In the genomic region with DNA sequence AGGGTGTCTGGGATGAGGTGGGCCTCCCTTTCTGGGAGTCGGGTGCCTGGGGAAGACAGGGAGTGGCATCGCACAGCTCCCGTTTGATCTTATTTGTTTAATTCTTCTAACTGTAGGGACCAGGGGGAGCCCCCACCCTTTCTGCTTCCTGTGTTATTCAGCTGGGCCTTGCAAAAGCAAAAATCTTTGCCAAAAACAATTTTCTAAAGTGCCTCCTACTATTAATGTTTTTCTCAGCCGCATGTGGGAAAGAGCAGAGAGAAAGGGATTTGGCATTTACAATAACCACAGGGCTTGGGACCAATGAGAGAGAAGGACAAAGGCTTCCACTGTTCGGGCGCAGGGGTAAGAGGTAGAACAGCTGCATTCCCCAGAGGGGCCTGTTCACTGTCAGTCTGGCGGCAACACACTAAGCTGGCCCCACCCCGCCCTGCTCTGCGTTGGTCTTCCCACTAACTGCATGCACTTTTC, we compare ENCODE assay signal across 8 mouse cellular contexts. TPM values are rescaled to one million over a fixed set of nuclear protein-coding genes. Genes with fewer than 3 reads are reported as not detected.
A peak's percentile ranks its signal among the peaks of the same experiment; 100 is the strongest.
DNase-seq lines count a peak whose midpoint lies in the region; ATAC-seq and TF ChIP-seq lines count a peak whose summit lies in the region.

No protein-coding gene starts in this region.

- no peak overlapping the region for H3K4me2 ChIP-seq in embryonic facial prominence, embryonic 11.5 days (ENCODE audit: low read depth, low read length)
- no peak overlapping the region for H3K4me2 ChIP-seq in midbrain, embryonic 11.5 days
- no peak overlapping the region for H3K4me2 ChIP-seq in stomach, postnatal 0 days (replicated peaks; ENCODE audit: low read depth)

- TF ChIP-seq EP300 in stomach, postnatal 0 days (optimal IDR thresholded peaks at IDR 0.05) = no peak

- H3K4me1 ChIP-seq in embryonic facial prominence, embryonic 11.5 days (ENCODE audit: control insufficient read depth, insufficient read depth, low read length) = no peaks in the 10 kb centered on the region
- peaks cover 27% of the 10 kb centered on the region for H3K4me1 ChIP-seq in heart, embryonic 10.5 days
- peaks cover 7% of the 10 kb centered on the region for H3K4me1 ChIP-seq in midbrain, embryonic 11.5 days (ENCODE audit: control insufficient read depth, insufficient read depth, low read length)
- H3K4me1 ChIP-seq in stomach, postnatal 0 days (replicated peaks; ENCODE audit: control insufficient read depth, insufficient read depth) = peaks cover 13% of the 10 kb centered on the region

- H3K36me3 ChIP-seq in embryonic facial prominence, embryonic 11.5 days (replicated peaks; ENCODE audit: control insufficient read depth, insufficient read depth, low read depth, low read length) = no peaks in the 10 kb centered on the region
- no peaks in the 10 kb centered on the region for H3K36me3 ChIP-seq in heart, embryonic 10.5 days
- H3K36me3 ChIP-seq in midbrain, embryonic 11.5 days (ENCODE audit: control insufficient read depth, insufficient read depth, low read length) = no peaks in the 10 kb centered on the region
- no peaks in the 10 kb centered on the region for H3K36me3 ChIP-seq in stomach, postnatal 0 days (ENCODE audit: control insufficient read depth, insufficient read depth, low read length)

- WGBS in embryonic facial prominence, embryonic 11.5 days = 19% methylated on average over 9 of the region's 9 CpGs
- 14% methylated on average over 9 of the region's 9 CpGs for WGBS in heart, embryonic 10.5 days
- WGBS in midbrain, embryonic 11.5 days = 34% methylated on average over 9 of the region's 9 CpGs
- WGBS in stomach, postnatal 0 days = 6% methylated on average over 9 of the region's 9 CpGs

- H3K9ac ChIP-seq in embryonic facial prominence, embryonic 11.5 days (replicated peaks; ENCODE audit: low read length) = no peak overlapping the region
- no peak overlapping the region for H3K9ac ChIP-seq in midbrain, embryonic 11.5 days (ENCODE audit: low read length)
- H3K9ac ChIP-seq in stomach, postnatal 0 days (ENCODE audit: low read length) = no peak overlapping the region

- no peak for TF ChIP-seq CTCF in stomach, postnatal 0 days (IDR thresholded peaks at IDR 0.05; ENCODE audit: low read depth)

- DNase-seq in right cerebral cortex, postnatal 25 days = peak; percentile 26
- DNase-seq in right cerebral cortex, postnatal 36 days (ENCODE audit: low spot score in 2 of 2) = no peak
- DNase-seq in embryonic facial prominence, embryonic 11.5 days (ENCODE audit: low spot score) = peak; percentile 72
- peak; percentile 83 for DNase-seq in heart, embryonic 10.5 days (ENCODE audit: low spot score)
- DNase-seq in kidney, postnatal 14 days = peak; percentile 61
- DNase-seq in midbrain, embryonic 11.5 days (ENCODE audit: low spot score, missing footprints) = peak; percentile 89
- peak; percentile 61 for DNase-seq in stomach, postnatal 0 days (ENCODE audit: low spot score)
- DNase-seq in cerebellum, adult 18-20 months = no peak

- no peaks in the 10 kb centered on the region for H3K27me3 ChIP-seq in embryonic facial prominence, embryonic 11.5 days (ENCODE audit: control insufficient read depth, insufficient read depth, low read length)
- H3K27me3 ChIP-seq in heart, embryonic 10.5 days (ENCODE audit: insufficient read depth, poor library complexity, severe bottlenecking) = no peaks in the 10 kb centered on the region
- no peaks in the 10 kb centered on the region for H3K27me3 ChIP-seq in midbrain, embryonic 11.5 days (ENCODE audit: control insufficient read depth, insufficient read depth, low read length)
- no peaks in the 10 kb centered on the region for H3K27me3 ChIP-seq in stomach, postnatal 0 days (ENCODE audit: control insufficient read depth, insufficient read depth, low read length)

- no peaks in the 10 kb centered on the region for H3K9me3 ChIP-seq in embryonic facial prominence, embryonic 11.5 days (replicated peaks; ENCODE audit: control insufficient read depth, low read length)
- H3K9me3 ChIP-seq in heart, embryonic 10.5 days = no peaks in the 10 kb centered on the region
- H3K9me3 ChIP-seq in midbrain, embryonic 11.5 days (ENCODE audit: control insufficient read depth, low read length) = no peaks in the 10 kb centered on the region
- H3K9me3 ChIP-seq in stomach, postnatal 0 days (ENCODE audit: control insufficient read depth, low read length) = no peaks in the 10 kb centered on the region

- H3K4me3 ChIP-seq in embryonic facial prominence, embryonic 11.5 days (ENCODE audit: low read depth, low read length) = no peak overlapping the region
- H3K4me3 ChIP-seq in heart, embryonic 10.5 days = no peak overlapping the region
- H3K4me3 ChIP-seq in midbrain, embryonic 11.5 days (ENCODE audit: low read depth, low read length) = no peak overlapping the region
- H3K4me3 ChIP-seq in stomach, postnatal 0 days (ENCODE audit: low read depth, low read length) = no peak overlapping the region

- peak; percentile 86 for ATAC-seq in embryonic facial prominence, embryonic 11.5 days (replicated peaks; ENCODE audit: insufficient number of reproducible peaks, low FRiP score, low TSS enrichment, low read depth)
- peak; percentile 88 for ATAC-seq in midbrain, embryonic 11.5 days (ENCODE audit: low FRiP score)
- ATAC-seq in stomach, postnatal 0 days (ENCODE audit: low FRiP score, low TSS enrichment) = peak; percentile 89

- no peak overlapping the region; the same call in 1 of the 2 replicates for H3K27ac ChIP-seq in embryonic facial prominence, embryonic 11.5 days (replicated peaks; ENCODE audit: low read depth, low read length)
- H3K27ac ChIP-seq in heart, embryonic 10.5 days = peak overlapping the region; percentile 87
- H3K27ac ChIP-seq in midbrain, embryonic 11.5 days (ENCODE audit: low read depth, low read length) = no peak overlapping the region
- H3K27ac ChIP-seq in stomach, postnatal 0 days (replicated peaks) = peak overlapping the region; percentile 84

RNA-seq across cellular contexts. Expression of gene Traf3ip3, which starts 12.3 kb away (rescaled TPM):
- 1.5 and 1.7 TPM in 2 replicates for polyA plus RNA-seq in embryonic facial prominence, embryonic 11.5 days (2014; fragmentation: Nextera tagmentation; extraction: Ambion mirVana)
- polyA plus RNA-seq in heart, embryonic 10.5 days (2016; fragmentation: Nextera tagmentation; extraction: Ambion mirVana) = 1.6 and 1.9 TPM in 2 replicates
- 0.77 and 1.4 TPM in 2 replicates for polyA plus RNA-seq in midbrain, embryonic 11.5 days (2014; fragmentation: Nextera tagmentation; extraction: Ambion mirVana)
- polyA plus RNA-seq in stomach, postnatal 0 days (2015; fragmentation: Nextera tagmentation; extraction: Ambion mirVana) = 1.8 and 2.8 TPM in 2 replicates

RNA-seq across cellular contexts. Expression of gene Lamb3, which starts 18.3 kb away (rescaled TPM):
- polyA plus RNA-seq in embryonic facial prominence, embryonic 11.5 days (2014; fragmentation: Nextera tagmentation; extraction: Ambion mirVana) = 0.97 and 1.1 TPM in 2 replicates
- polyA plus RNA-seq in heart, embryonic 10.5 days (2016; fragmentation: Nextera tagmentation; extraction: Ambion mirVana) = 1.7 and 2.4 TPM in 2 replicates
- polyA plus RNA-seq in midbrain, embryonic 11.5 days (2014; fragmentation: Nextera tagmentation; extraction: Ambion mirVana) = 0.11 TPM in 1 of 2 replicates, not detected in the other
- 34.9 and 35.5 TPM in 2 replicates for polyA plus RNA-seq in stomach, postnatal 0 days (2015; fragmentation: Nextera tagmentation; extraction: Ambion mirVana)

RNA-seq across cellular contexts. Expression of gene A130010J15Rik, which starts 21.3 kb away (rescaled TPM):
- polyA plus RNA-seq in embryonic facial prominence, embryonic 11.5 days (2014; fragmentation: Nextera tagmentation; extraction: Ambion mirVana) = 17.6 and 18.0 TPM in 2 replicates
- polyA plus RNA-seq in heart, embryonic 10.5 days (2016; fragmentation: Nextera tagmentation; extraction: Ambion mirVana) = 15.3 and 16.5 TPM in 2 replicates
- polyA plus RNA-seq in midbrain, embryonic 11.5 days (2014; fragmentation: Nextera tagmentation; extraction: Ambion mirVana) = 14.9 and 17.9 TPM in 2 replicates
- polyA plus RNA-seq in stomach, postnatal 0 days (2015; fragmentation: Nextera tagmentation; extraction: Ambion mirVana) = 11.4 and 11.7 TPM in 2 replicates

RNA-seq across cellular contexts. Expression of gene Irf6, which starts 36.3 kb away (rescaled TPM):
- 15.4 and 16.1 TPM in 2 replicates for polyA plus RNA-seq in embryonic facial prominence, embryonic 11.5 days (2014; fragmentation: Nextera tagmentation; extraction: Ambion mirVana)
- 3.1 and 4.7 TPM in 2 replicates for polyA plus RNA-seq in heart, embryonic 10.5 days (2016; fragmentation: Nextera tagmentation; extraction: Ambion mirVana)
- 1.5 and 2.8 TPM in 2 replicates for polyA plus RNA-seq in midbrain, embryonic 11.5 days (2014; fragmentation: Nextera tagmentation; extraction: Ambion mirVana)
- 40.7 and 45.0 TPM in 2 replicates for polyA plus RNA-seq in stomach, postnatal 0 days (2015; fragmentation: Nextera tagmentation; extraction: Ambion mirVana)

RNA-seq across cellular contexts. Expression of gene Diexf, which starts 59.1 kb away (rescaled TPM):
- polyA plus RNA-seq in embryonic facial prominence, embryonic 11.5 days (2014; fragmentation: Nextera tagmentation; extraction: Ambion mirVana) = 8.6 and 11.1 TPM in 2 replicates
- 5.2 and 8.7 TPM in 2 replicates for polyA plus RNA-seq in heart, embryonic 10.5 days (2016; fragmentation: Nextera tagmentation; extraction: Ambion mirVana)
- 8.5 and 10.7 TPM in 2 replicates for polyA plus RNA-seq in midbrain, embryonic 11.5 days (2014; fragmentation: Nextera tagmentation; extraction: Ambion mirVana)
- polyA plus RNA-seq in stomach, postnatal 0 days (2015; fragmentation: Nextera tagmentation; extraction: Ambion mirVana) = 2.1 and 2.4 TPM in 2 replicates

Comparison
In these comparisons a context has a peak if more than half of its experiments do, and no peak if none do; other contexts are left out.
1. DNase-seq: peak in right cerebral cortex, postnatal 25 days (single experiment), embryonic facial prominence, embryonic 11.5 days (single experiment), heart, embryonic 10.5 days (single experiment), kidney, postnatal 14 days (single experiment), midbrain, embryonic 11.5 days (single experiment) and stomach, postnatal 0 days (single experiment); none in right cerebral cortex, postnatal 36 days (0 of 2) and cerebellum, adult 18-20 months (0 of 2).
2. H3K27ac ChIP-seq: peak in heart, embryonic 10.5 days (single experiment) and stomach, postnatal 0 days (single experiment); none in embryonic facial prominence, embryonic 11.5 days (single experiment) and midbrain, embryonic 11.5 days (single experiment).
3. RNA of gene Lamb3, which starts 18.3 kb away (polyA plus RNA-seq): 34.9 to 35.5 TPM in stomach, postnatal 0 days; 1.7 to 2.4 TPM in heart, embryonic 10.5 days, 0.97 to 1.1 TPM in embryonic facial prominence, embryonic 11.5 days and 0.11 TPM in midbrain, embryonic 11.5 days; every median in the first group is over 10 times any median in the second.
4. Peak in every context shown above with its lines, with median percentiles within 50 percentile points of each other: ATAC-seq.